Mouse (Mus musculus) ES-Bruce4 (cell line): ENCODE measurements at regions not wholly inside any gene's neighbourhood (a gene's known extent, or its start where the extent isn't known, plus 50 kb on each side); places are given as distances from the start of the nearest gene placed in this dataset.

Experiments used
- H3K27ac ChIP-seq: 2 replicates; pipeline ENCODE4 v1.5.1; 2012; ENCODE audit warnings: low read length, inconsistent platforms; ENCODE audit not compliant: insufficient read depth
- H3K27me3 ChIP-seq: 2 replicates; pipeline ENCODE4 v1.6.1; 2012; ENCODE audit warnings: mild to moderate bottlenecking, low read length, inconsistent platforms; ENCODE audit not compliant: control insufficient read depth, poor library complexity, insufficient read depth, severe bottlenecking
- H3K36me3 ChIP-seq: 2 replicates; pipeline ENCODE4 v1.6.1; 2012; ENCODE audit warnings: inconsistent platforms, mild to moderate bottlenecking, low read length, moderate library complexity; ENCODE audit not compliant: control insufficient read depth, poor library complexity, insufficient read depth, severe bottlenecking
- H3K4me1 ChIP-seq: one replicate; pipeline ENCODE4 v1.8.1; 2011; ENCODE audit warnings: low read length; ENCODE audit not compliant: control insufficient read depth, insufficient read depth
- H3K4me3 ChIP-seq: 2 replicates; pipeline ENCODE4 v1.5.1; 2011; ENCODE audit warnings: low read depth, mild to moderate bottlenecking, low read length
- H3K9ac ChIP-seq: 2 replicates; pipeline ENCODE4 v1.6.1; 2012; ENCODE audit warnings: low read depth, mild to moderate bottlenecking, inconsistent platforms; ENCODE audit not compliant: poor library complexity, severe bottlenecking
- H3K9me3 ChIP-seq: replicated peaks from 2 replicates; pipeline ENCODE4 v1.6.1; 2012; ENCODE audit warnings: mild to moderate bottlenecking, low read length, inconsistent platforms; ENCODE audit not compliant: control insufficient read depth, poor library complexity, insufficient read depth, severe bottlenecking
- CTCF ChIP-seq: IDR thresholded peaks from one replicate; pipeline ENCODE4 v1.8.1; 2011; ENCODE audit warnings: low read depth, low read length
- EP300 ChIP-seq: IDR thresholded peaks from 2 replicates; pipeline ENCODE4 v1.6.1; 2011; ENCODE audit warnings: low read depth, low read length; ENCODE audit not compliant: insufficient read depth
- POLR2A ChIP-seq: IDR thresholded peaks from one replicate; pipeline ENCODE4 v1.8.1; 2011; ENCODE audit warnings: low read length; ENCODE audit not compliant: insufficient read depth

- no peak overlapping the region for H3K27ac ChIP-seq
- no peaks in the 10 kb centered on the region for H3K36me3 ChIP-seq
- H3K4me1 ChIP-seq, result no peaks in the 10 kb centered on the region
- TF ChIP-seq CTCF, result no peak
- no peak overlapping the region for H3K4me3 ChIP-seq
- H3K9ac ChIP-seq, result no peak overlapping the region
- no peaks in the 10 kb centered on the region for H3K27me3 ChIP-seq
- no peaks in the 10 kb centered on the region for H3K9me3 ChIP-seq
Measured at GRCm38 (mm10) chr12:15681678-15682355, 134.9 kb downstream of the Trib2 start.

GRCm38 (mm10) chr12:15676127-15676526 lies 140.6 kb downstream of the Trib2 start:
- Histone ChIP-seq H3K27me3 (no peaks in the 10 kb centered on the region), H3K36me3 (no peaks in the 10 kb centered on the region), H3K4me1 (no peaks in the 10 kb centered on the region), H3K4me3 (no peak overlapping the region), H3K9ac (no peak overlapping the region), H3K27ac (no peak overlapping the region), H3K9me3 (no peaks in the 10 kb centered on the region)
- no peak for TF ChIP-seq EP300
- no peak for TF ChIP-seq POLR2A
- TF ChIP-seq CTCF, result no peak

GRCm38 (mm10) chr12:15659755-15660154 lies 157.0 kb downstream of the Trib2 start:
- Histone ChIP-seq H3K9me3 (no peaks in the 10 kb centered on the region), H3K4me1 (no peaks in the 10 kb centered on the region), H3K36me3 (no peaks in the 10 kb centered on the region), H3K4me3 (no peak overlapping the region), H3K27ac (no peak overlapping the region), H3K27me3 (no peaks in the 10 kb centered on the region), H3K9ac (no peak overlapping the region)
- TF ChIP-seq POLR2A, result no peak
- TF ChIP-seq EP300, result no peak
- TF ChIP-seq CTCF, result no peak

- no peaks in the 10 kb centered on the region for H3K9me3 ChIP-seq
- TF ChIP-seq POLR2A, result no peak
- TF ChIP-seq CTCF, result no peak
- TF ChIP-seq EP300, result no peak
- no peak overlapping the region for H3K27ac ChIP-seq
- no peaks in the 10 kb centered on the region for H3K27me3 ChIP-seq
- H3K4me1 ChIP-seq, result no peaks in the 10 kb centered on the region
- no peak overlapping the region for H3K9ac ChIP-seq
- no peak overlapping the region for H3K4me3 ChIP-seq
- no peaks in the 10 kb centered on the region for H3K36me3 ChIP-seq
Measured at GRCm38 (mm10) chr12:15659332-15659731, 157.4 kb downstream of the Trib2 start.

GRCm38 (mm10) chr12:15657748-15658251 lies 158.9 kb downstream of the Trib2 start:
- TF ChIP-seq POLR2A, result no peak
- no peak for TF ChIP-seq EP300
- no peak for TF ChIP-seq CTCF
- H3K4me3 ChIP-seq, result no peak overlapping the region

GRCm38 (mm10) chr12:15654585-15654984 lies 162.1 kb downstream of the Trib2 start:
- Histone ChIP-seq H3K27me3 (no peaks in the 10 kb centered on the region), H3K9ac (no peak overlapping the region), H3K4me3 (no peak overlapping the region), H3K9me3 (no peaks in the 10 kb centered on the region), H3K27ac (no peak overlapping the region), H3K4me1 (no peaks in the 10 kb centered on the region), H3K36me3 (no peaks in the 10 kb centered on the region)
- TF ChIP-seq POLR2A (no peak), EP300 (no peak), CTCF (no peak)

More at GRCm38 (mm10) chr12:15657748-15658251, 158.9 kb downstream of the Trib2 start:
- Histone ChIP-seq H3K27me3 (no peaks in the 10 kb centered on the region), H3K4me1 (no peaks in the 10 kb centered on the region), H3K9me3 (no peaks in the 10 kb centered on the region), H3K9ac (no peak overlapping the region), H3K36me3 (no peaks in the 10 kb centered on the region), H3K27ac (no peak overlapping the region)
